Mouse (Mus musculus) olfactory bulb, adult 2 months (tissue): ENCODE results near the gene Slc15a5.

Source experiments
- CTCF ChIP-seq: fragments of 200-500 bp; IDR thresholded peaks from 2 replicates; pipeline ENCODE4 v1.5.1; 2012; ENCODE audit warnings: low read depth, mild to moderate bottlenecking, low read length, moderate library complexity; ENCODE audit not compliant: insufficient read depth
- POLR2A ChIP-seq: fragments of 200-500 bp; IDR thresholded peaks from 2 replicates; pipeline ENCODE4 v1.6.1; 2012; ENCODE audit warnings: mild to moderate bottlenecking, low read depth, low read length, moderate library complexity; ENCODE audit not compliant: insufficient read depth

GRCm38 (mm10) chr6:137960023-137960778 is 119.5 kb downstream of the Slc15a5 start:
- TF ChIP-seq CTCF = no peak
- TF ChIP-seq POLR2A = no peak
